Mouse (Mus musculus) myocyte (in vitro differentiated cells): ENCODE data around the gene Gramd1b. TPM values are rescaled to one million over a fixed set of nuclear protein-coding genes. Genes with fewer than 3 reads are reported as not detected.

ENCODE experiments used
- H3K27me3 ChIP-seq: one replicate; pipeline ENCODE4 v1.6.1; 2011; ENCODE audit not compliant: control insufficient read depth, insufficient read depth, insufficient read length
- H3K36me3 ChIP-seq: one replicate; pipeline ENCODE4 v1.6.1; 2011; ENCODE audit not compliant: control insufficient read depth, insufficient read depth
- H3K4me2 ChIP-seq: one replicate; pipeline ENCODE4 v1.6.1; 2011; ENCODE audit warnings: low read depth, control low read depth
- H3K4me3 ChIP-seq: one replicate; pipeline ENCODE4 v1.5.1; 2011; ENCODE audit warnings: mild to moderate bottlenecking, control low read depth, moderate library complexity
- H3K79me2 ChIP-seq: one replicate; pipeline ENCODE4 v1.6.1; 2011; ENCODE audit not compliant: control insufficient read depth, insufficient read depth
- H3ac ChIP-seq: one replicate; pipeline ENCODE4 v1.6.1; 2011; ENCODE audit not compliant: control insufficient read depth, insufficient read length
- CEBPB ChIP-seq: IDR thresholded peaks from 2 replicates; pipeline ENCODE4 v1.6.1; 2011; ENCODE audit warnings: mild to moderate bottlenecking, moderate library complexity; ENCODE audit not compliant: poor library complexity, insufficient read depth, severe bottlenecking
- E2F4 ChIP-seq: IDR thresholded peaks from one replicate; pipeline ENCODE4 v1.6.1; 2011; ENCODE audit warnings: mild to moderate bottlenecking, control low read depth, moderate library complexity; ENCODE audit not compliant: insufficient read depth
- MAX ChIP-seq: IDR thresholded peaks from one replicate; pipeline ENCODE4 v1.6.1; 2011; ENCODE audit warnings: low read depth, mild to moderate bottlenecking, control low read depth
- MYOD1 ChIP-seq, 3 experiments: IDR thresholded peaks; one replicate each; pipeline ENCODE4 v1.6.1; 2011; ENCODE audit warnings: control low read depth in 2 of 3, low read depth in 2 of 3, mild to moderate bottlenecking in 2 of 3, moderate library complexity in 1 of 3; ENCODE audit not compliant: insufficient read length in 2 of 3, control insufficient read depth in 1 of 3
- MYOG ChIP-seq, 3 experiments: IDR thresholded peaks; one replicate each; pipeline ENCODE4 v1.6.1; 2011; ENCODE audit warnings: control low read depth in 2 of 3, low read depth in 2 of 3, mild to moderate bottlenecking in 2 of 3; ENCODE audit not compliant: insufficient read length in 2 of 3, control insufficient read depth in 1 of 3, insufficient read depth in 1 of 3
- POLR2A ChIP-seq: IDR thresholded peaks from one replicate; pipeline ENCODE4 v1.6.1; 2011; ENCODE audit warnings: low read depth, mild to moderate bottlenecking, control low read depth, moderate library complexity; ENCODE audit not compliant: insufficient read length
- POLR2AphosphoS2 ChIP-seq: IDR thresholded peaks from one replicate; pipeline ENCODE4 v1.6.1; 2011; ENCODE audit warnings: low read depth, control low read depth; ENCODE audit not compliant: insufficient read length
- REST ChIP-seq: IDR thresholded peaks from one replicate; pipeline ENCODE4 v1.6.1; 2011; ENCODE audit warnings: mild to moderate bottlenecking, control low read depth, moderate library complexity; ENCODE audit not compliant: insufficient read depth, insufficient read length
- SRF ChIP-seq: IDR thresholded peaks from one replicate; pipeline ENCODE4 v1.6.1; 2011; ENCODE audit warnings: low read depth; ENCODE audit not compliant: control insufficient read depth, insufficient read length
- TCF12 ChIP-seq: IDR thresholded peaks from one replicate; pipeline ENCODE4 v1.6.1; 2011; ENCODE audit warnings: mild to moderate bottlenecking, control low read depth; ENCODE audit not compliant: poor library complexity, insufficient read depth, severe bottlenecking
- TCF3 ChIP-seq: IDR thresholded peaks from one replicate; pipeline ENCODE4 v1.6.1; 2011; ENCODE audit warnings: low read depth, control low read depth; ENCODE audit not compliant: insufficient read length
- USF1 ChIP-seq: IDR thresholded peaks from one replicate; pipeline ENCODE4 v1.6.1; 2011; ENCODE audit warnings: low read depth, mild to moderate bottlenecking, control low read depth, moderate library complexity
- polyA plus RNA-seq: library from polyadenylated mRNA; unstranded; fragments of >200 nt; fragmentation: generic; extraction: Trizol; gene quantifications from one replicate; pipeline ENCODE4 v1.2.1, GENCODE M21; 2012; ENCODE audit warnings: missing spikeins

Gramd1b gene
- polyA plus RNA-seq, 1 experiment, result 33.9 TPM

- Histone ChIP-seq H3K36me3 (peaks cover 33% of the 10 kb centered on the region), H3K4me3 (peak overlapping the region; percentile 84), H3ac (no peak overlapping the region), H3K27me3 (no peaks in the 10 kb centered on the region), H3K4me2 (peak overlapping the region; percentile 91), H3K79me2 (peaks cover 28% of the 10 kb centered on the region)
- TF ChIP-seq SRF, result no peak
- peak; percentile 18 for TF ChIP-seq POLR2AphosphoS2
These were observed 213.4 kb downstream of the Gramd1b start for GRCm38 (mm10) chr9:40317735-40318134.

GRCm38 (mm10) chr9:40316865-40317660, 214.1 kb downstream of the Gramd1b start:
- peak overlapping the region; percentile 91 for H3K4me2 ChIP-seq
- H3ac ChIP-seq, result no peak overlapping the region
- no peaks in the 10 kb centered on the region for H3K27me3 ChIP-seq
- H3K36me3 ChIP-seq, result peaks cover 37% of the 10 kb centered on the region
- H3K4me3 ChIP-seq, result no peak overlapping the region
- TF ChIP-seq POLR2AphosphoS2 (no peak), MYOD1 (IDR thresholded peaks at IDR 0.05; ENCODE audit: control insufficient read depth in 1 of 3, insufficient read length in 2 of 3, low read depth in 2 of 3) (no peak), CEBPB (no peak), E2F4 (no peak), MAX (no peak), REST (no peak), MYOG (IDR thresholded peaks at IDR 0.05; ENCODE audit: control insufficient read depth in 1 of 3, insufficient read depth in 1 of 3, insufficient read length in 2 of 3, low read depth in 2 of 3) (no peak), USF1 (no peak), POLR2A (no peak), SRF (no peak), TCF3 (no peak)
- H3K79me2 ChIP-seq, result peaks cover 28% of the 10 kb centered on the region

GRCm38 (mm10) chr9:40311813-40312212, 219.4 kb downstream of the Gramd1b start:
- Histone ChIP-seq H3K79me2 (no peaks in the 10 kb centered on the region), H3K4me2 (no peak overlapping the region), H3ac (no peak overlapping the region), H3K27me3 (no peaks in the 10 kb centered on the region), H3K4me3 (no peak overlapping the region), H3K36me3 (peaks cover 80% of the 10 kb centered on the region)
- TF ChIP-seq POLR2AphosphoS2 (no peak), REST (no peak), MYOG (IDR thresholded peaks at IDR 0.05; ENCODE audit: control insufficient read depth in 1 of 3, insufficient read depth in 1 of 3, insufficient read length in 2 of 3, low read depth in 2 of 3) (no peak), USF1 (no peak)

GRCm38 (mm10) chr9:40309876-40310275, 221.3 kb downstream of the Gramd1b start:
- Histone ChIP-seq H3K27me3 (no peaks in the 10 kb centered on the region), H3ac (no peak overlapping the region), H3K79me2 (no peaks in the 10 kb centered on the region), H3K36me3 (peaks cover 77% of the 10 kb centered on the region), H3K4me3 (no peak overlapping the region), H3K4me2 (no peak overlapping the region)
- TF ChIP-seq MYOD1 (IDR thresholded peaks at IDR 0.05; ENCODE audit: control insufficient read depth in 1 of 3, insufficient read length in 2 of 3, low read depth in 2 of 3), result no peak
- TF ChIP-seq TCF12, result no peak
- no peak for TF ChIP-seq SRF

GRCm38 (mm10) chr9:40307311-40307710, 223.9 kb downstream of the Gramd1b start:
- Histone ChIP-seq H3K4me2 (no peak overlapping the region), H3K79me2 (no peaks in the 10 kb centered on the region), H3K36me3 (peaks cover 78% of the 10 kb centered on the region), H3K4me3 (no peak overlapping the region), H3ac (no peak overlapping the region), H3K27me3 (no peaks in the 10 kb centered on the region)
- TF ChIP-seq MAX (no peak), E2F4 (no peak), USF1 (no peak), TCF3 (no peak), MYOG (IDR thresholded peaks at IDR 0.05; ENCODE audit: control insufficient read depth in 1 of 3, insufficient read depth in 1 of 3, insufficient read length in 2 of 3, low read depth in 2 of 3) (peak in 1 of 3 experiments; percentile 33), CEBPB (no peak), TCF12 (no peak), POLR2A (no peak), SRF (no peak), POLR2AphosphoS2 (no peak), MYOD1 (IDR thresholded peaks at IDR 0.05; ENCODE audit: control insufficient read depth in 1 of 3, insufficient read length in 2 of 3, low read depth in 2 of 3) (peak in 1 of 3 experiments; percentile 50)
